Comparison of ENCODE assay signal across 24 mouse cellular contexts in genomic region chr2:166159276-166159675, GRCm38 (mm10). TPM values are rescaled to one million over a fixed set of nuclear protein-coding genes. Genes with fewer than 3 reads are reported as not detected.
DNase-seq lines count a peak whose midpoint lies in the region; ATAC-seq and TF ChIP-seq lines count a peak whose summit lies in the region.
"Had no signal": no experiment of that assay in that cellular context is flagged by ENCODE, and none has a peak within 500 bp of the region (broad histone marks: within the 10 kb centered on the region; RNA-seq: fewer than 3 reads in every experiment).

No protein-coding gene starts in this region.

- no peaks in the 10 kb centered on the region for H3K36me3 ChIP-seq in kidney, adult 2 months (ENCODE audit: control insufficient read depth, insufficient read depth, low read length)
- H3K36me3 ChIP-seq in kidney, embryonic 16.5 days (ENCODE audit: insufficient read depth, low read length): no peaks in the 10 kb centered on the region
- H3K36me3 ChIP-seq in neural tube, embryonic 13.5 days: no peaks in the 10 kb centered on the region
- H3K36me3 ChIP-seq in stomach, postnatal 0 days (ENCODE audit: control insufficient read depth, insufficient read depth, low read length): no peaks in the 10 kb centered on the region
- H3K36me3 ChIP-seq in kidney, embryonic 15.5 days: no peaks in the 10 kb centered on the region
- H3K36me3 ChIP-seq: embryonic facial prominence, embryonic 13.5 days; forebrain, embryonic 12.5 days; heart, embryonic 15.5 days; limb, embryonic 13.5 days; liver, embryonic 13.5 days; midbrain, embryonic 12.5 days had no signal

- 0 out of 2 replicates have a peak, but pooled peaks have one; percentile 6 for TF ChIP-seq CTCF in kidney, adult 2 months (conservative IDR thresholded peaks at IDR 0.05; ENCODE audit: insufficient read depth, insufficient read length, low read depth, low read length)
- TF ChIP-seq CTCF in stomach, postnatal 0 days (IDR thresholded peaks at IDR 0.05; ENCODE audit: low read depth): peak; percentile 32

- WGBS in kidney, adult 2 months: 92% methylated on average over 7 of the region's 7 CpGs
- 82% methylated on average over 7 of the region's 7 CpGs for WGBS in kidney, embryonic 16.5 days
- 90% methylated on average over 7 of the region's 7 CpGs for WGBS in neural tube, embryonic 13.5 days
- WGBS in stomach, postnatal 0 days: 89% methylated on average over 7 of the region's 7 CpGs
- WGBS in kidney, embryonic 15.5 days: 87% methylated on average over 7 of the region's 7 CpGs

- no peaks in the 10 kb centered on the region for H3K27me3 ChIP-seq in kidney, adult 2 months (replicated peaks; ENCODE audit: control insufficient read depth, insufficient read depth, low read length)
- H3K27me3 ChIP-seq in kidney, embryonic 16.5 days (ENCODE audit: insufficient read depth, low read length): no peaks in the 10 kb centered on the region
- peaks cover 24% of the 10 kb centered on the region for H3K27me3 ChIP-seq in neural tube, embryonic 13.5 days
- H3K27me3 ChIP-seq in stomach, postnatal 0 days (ENCODE audit: control insufficient read depth, insufficient read depth, low read length): no peaks in the 10 kb centered on the region
- no peaks in the 10 kb centered on the region for H3K27me3 ChIP-seq in kidney, embryonic 15.5 days
- H3K27me3 ChIP-seq: embryonic facial prominence, embryonic 13.5 days; heart, embryonic 15.5 days; limb, embryonic 13.5 days had no signal

- DNase-seq in kidney, adult 2 months: no peak
- no peak for DNase-seq in neural tube, embryonic 10.5 days (ENCODE audit: extremely low spot score, low spot score)
- DNase-seq in ZHBTc4 (ENCODE audit: low read depth, low spot score): peak; percentile 71
- DNase-seq in stomach, postnatal 0 days (ENCODE audit: low spot score): no peak
- DNase-seq: adrenal gland, postnatal 36 days; B cell, adult 2 months; cerebellum, adult 11-12 months; cerebellum, postnatal 14 days; gastrocnemius, postnatal 25 days; heart, postnatal 4 days; kidney, postnatal 4 days; layer of hippocampus, adult 9-11 months; liver, embryonic 13.5 days; thymus, adult 2 months had no signal

- no peak for ATAC-seq in kidney, embryonic 16.5 days (ENCODE audit: low FRiP score, low TSS enrichment)
- ATAC-seq in neural tube, embryonic 13.5 days (ENCODE audit: low read depth): no peak
- ATAC-seq in stomach, postnatal 0 days (ENCODE audit: low FRiP score, low TSS enrichment): no peak
- ATAC-seq in kidney, embryonic 15.5 days (replicated peaks; ENCODE audit: low FRiP score): no peak

- H3K9ac ChIP-seq in kidney, embryonic 16.5 days (replicated peaks; ENCODE audit: low read length): no peak overlapping the region
- no peak overlapping the region for H3K9ac ChIP-seq in neural tube, embryonic 13.5 days
- no peak overlapping the region for H3K9ac ChIP-seq in stomach, postnatal 0 days (ENCODE audit: low read length)
- no peak overlapping the region for H3K9ac ChIP-seq in kidney, embryonic 15.5 days
- H3K9ac ChIP-seq: embryonic facial prominence, embryonic 13.5 days; forebrain, embryonic 12.5 days; heart, embryonic 15.5 days; hindbrain, embryonic 14.5 days; limb, embryonic 13.5 days; liver, embryonic 13.5 days; midbrain, embryonic 12.5 days had no signal

- no peak overlapping the region for H3K27ac ChIP-seq in kidney, adult 2 months (ENCODE audit: insufficient read depth, low read depth, low read length)
- H3K27ac ChIP-seq in kidney, embryonic 16.5 days (ENCODE audit: low read length): no peak overlapping the region
- H3K27ac ChIP-seq in neural tube, embryonic 13.5 days (replicated peaks): 0 out of 2 replicates have a peak overlapping the region, but pooled peaks have one; percentile 13
- no peak overlapping the region for H3K27ac ChIP-seq in stomach, postnatal 0 days (replicated peaks)
- no peak overlapping the region for H3K27ac ChIP-seq in kidney, embryonic 15.5 days
- H3K27ac ChIP-seq: forebrain, embryonic 12.5 days; heart, embryonic 15.5 days; hindbrain, embryonic 14.5 days; liver, embryonic 13.5 days; midbrain, embryonic 12.5 days had no signal

- H3K4me3 ChIP-seq in kidney, adult 2 months (ENCODE audit: insufficient read depth, low read depth, low read length): no peak overlapping the region
- no peak overlapping the region for H3K4me3 ChIP-seq in kidney, embryonic 16.5 days (ENCODE audit: low read length)
- no peak overlapping the region for H3K4me3 ChIP-seq in neural tube, embryonic 13.5 days
- no peak overlapping the region for H3K4me3 ChIP-seq in stomach, postnatal 0 days (ENCODE audit: low read depth, low read length)
- no peak overlapping the region for H3K4me3 ChIP-seq in kidney, embryonic 15.5 days (replicated peaks)
- H3K4me3 ChIP-seq: embryonic facial prominence, embryonic 13.5 days; erythroblast, embryonic 14.5 days; forebrain, embryonic 12.5 days; heart, embryonic 15.5 days; limb, embryonic 13.5 days; liver, embryonic 13.5 days; midbrain, embryonic 12.5 days had no signal

- no peak overlapping the region for H3K4me2 ChIP-seq in kidney, embryonic 16.5 days (replicated peaks; ENCODE audit: low read depth, low read length)
- no peak overlapping the region for H3K4me2 ChIP-seq in neural tube, embryonic 13.5 days
- H3K4me2 ChIP-seq in stomach, postnatal 0 days (replicated peaks; ENCODE audit: low read depth): no peak overlapping the region
- H3K4me2 ChIP-seq in kidney, embryonic 15.5 days: no peak overlapping the region
- H3K4me2 ChIP-seq: embryonic facial prominence, embryonic 13.5 days; forebrain, embryonic 12.5 days; heart, embryonic 15.5 days; hindbrain, embryonic 14.5 days; limb, embryonic 13.5 days; liver, embryonic 13.5 days; midbrain, embryonic 12.5 days had no signal

- TF ChIP-seq POLR2A in kidney, adult 2 months (IDR thresholded peaks at IDR 0.05; ENCODE audit: low read depth, low read length): no peak

- no peak for TF ChIP-seq EP300 in stomach, postnatal 0 days (optimal IDR thresholded peaks at IDR 0.05)

- no peaks in the 10 kb centered on the region for H3K9me3 ChIP-seq in kidney, embryonic 16.5 days (ENCODE audit: low read length)
- no peaks in the 10 kb centered on the region for H3K9me3 ChIP-seq in neural tube, embryonic 13.5 days
- no peaks in the 10 kb centered on the region for H3K9me3 ChIP-seq in stomach, postnatal 0 days (ENCODE audit: control insufficient read depth, low read length)
- no peaks in the 10 kb centered on the region for H3K9me3 ChIP-seq in kidney, embryonic 15.5 days (replicated peaks)
- H3K9me3 ChIP-seq: embryonic facial prominence, embryonic 13.5 days; heart, embryonic 15.5 days; limb, embryonic 13.5 days; liver, embryonic 13.5 days; midbrain, embryonic 12.5 days had no signal

- H3K4me1 ChIP-seq in kidney, adult 2 months (ENCODE audit: control insufficient read depth, insufficient read depth, low read length): peaks cover under 1% of the 10 kb centered on the region; the same call in 1 of the 2 replicates
- H3K4me1 ChIP-seq in kidney, embryonic 16.5 days (ENCODE audit: insufficient read depth, low read length): peaks cover 18% of the 10 kb centered on the region
- peaks cover 52% of the 10 kb centered on the region for H3K4me1 ChIP-seq in neural tube, embryonic 13.5 days (replicated peaks)
- H3K4me1 ChIP-seq in stomach, postnatal 0 days (replicated peaks; ENCODE audit: control insufficient read depth, insufficient read depth): no peaks in the 10 kb centered on the region
- H3K4me1 ChIP-seq in kidney, embryonic 15.5 days: peaks cover 32% of the 10 kb centered on the region

RNA-seq across cellular contexts. Expression of gene Sulf2, which starts 3.8 kb away (rescaled TPM):
- 18.6 and 23.8 TPM in 2 replicates for polyA plus RNA-seq in kidney, adult 2 months (2012; rRNA removed)
- polyA plus RNA-seq in kidney, embryonic 16.5 days (2015; fragmentation: Nextera tagmentation; extraction: Ambion mirVana): 52.7 and 54.8 TPM in 2 replicates
- polyA plus RNA-seq in neural tube, embryonic 13.5 days (2015; fragmentation: Nextera tagmentation; extraction: Ambion mirVana): 116 and 122 TPM in 2 replicates
- 44.2 and 49.1 TPM in 2 replicates for polyA plus RNA-seq in stomach, postnatal 0 days (2015; fragmentation: Nextera tagmentation; extraction: Ambion mirVana)
- polyA plus RNA-seq in kidney, embryonic 15.5 days (2015; fragmentation: Nextera tagmentation; extraction: Ambion mirVana): 61.0 and 65.3 TPM in 2 replicates
